In genomic region chr14:24292914-24293313, GRCm38 (mm10) we compare ENCODE assay signal across 49 mouse cellular contexts. TPM values are rescaled to one million over a fixed set of nuclear protein-coding genes. Genes with fewer than 3 reads are reported as not detected.
"Had no signal": no experiment of that assay in that cellular context is flagged by ENCODE, and none has a peak within 500 bp of the region (broad histone marks: within the 10 kb centered on the region; RNA-seq: fewer than 3 reads in every experiment).

Gene E330034G19Rik (plus strand): TSS chr14:24293214.

- H3K4me1 ChIP-seq: heart, embryonic 15.5 days; hindbrain, embryonic 10.5 days; hindbrain, embryonic 12.5 days; hindbrain, embryonic 13.5 days; hindbrain, embryonic 15.5 days; intestine, embryonic 15.5 days; kidney, embryonic 15.5 days had no signal

- H3K27ac ChIP-seq: heart, embryonic 13.5 days; heart, embryonic 15.5 days; hindbrain, embryonic 10.5 days; hindbrain, embryonic 12.5 days; hindbrain, embryonic 13.5 days; hindbrain, embryonic 14.5 days; hindbrain, embryonic 15.5 days; hindbrain, postnatal 0 days; intestine, embryonic 15.5 days; kidney, embryonic 15.5 days; kidney, postnatal 0 days; layer of hippocampus, adult 2 months; left cerebral cortex, adult 2 months had no signal

- H3K36me3 ChIP-seq: heart, embryonic 12.5 days; heart, embryonic 13.5 days; heart, embryonic 15.5 days; hindbrain, embryonic 10.5 days; hindbrain, embryonic 12.5 days; hindbrain, embryonic 13.5 days; hindbrain, embryonic 15.5 days; intestine, embryonic 15.5 days; kidney, embryonic 15.5 days had no signal

- H3K4me3 ChIP-seq: heart, embryonic 12.5 days; heart, embryonic 13.5 days; heart, embryonic 15.5 days; hindbrain, embryonic 10.5 days; hindbrain, embryonic 12.5 days; hindbrain, embryonic 13.5 days; hindbrain, embryonic 15.5 days; intestine, embryonic 15.5 days; kidney, embryonic 15.5 days; layer of hippocampus, adult 2 months; left cerebral cortex, adult 2 months had no signal

- DNase-seq: heart, postnatal 10 days; heart, postnatal 14 days; heart, postnatal 4 days; kidney, adult 11 months; kidney, adult 18-20 months; kidney, adult 2 months; kidney, adult 8-10 months; kidney, adult 9 months; kidney, postnatal 10 days; kidney, postnatal 14 days; kidney, postnatal 25 days; kidney, postnatal 36 days; kidney, postnatal 4 days; layer of hippocampus, adult 9-11 months; layer of hippocampus, postnatal 36 days had no signal

- H3K27me3 ChIP-seq: heart, embryonic 13.5 days; heart, embryonic 15.5 days; hindbrain, embryonic 12.5 days; hindbrain, embryonic 13.5 days; hindbrain, embryonic 15.5 days; intestine, embryonic 15.5 days; kidney, embryonic 15.5 days had no signal

- H3K9me3 ChIP-seq: heart, embryonic 12.5 days; heart, embryonic 13.5 days; heart, embryonic 15.5 days; hindbrain, embryonic 10.5 days; hindbrain, embryonic 12.5 days; hindbrain, embryonic 13.5 days; hindbrain, embryonic 15.5 days; intestine, embryonic 15.5 days; kidney, embryonic 15.5 days had no signal

RNA-seq across cellular contexts. Expression of gene E330034G19Rik, which starts in this region (rescaled TPM):
- total RNA-seq: heart, postnatal 10 days; heart, postnatal 14 days; heart, postnatal 25 days; heart, postnatal 4 days; hematopoietic stem cell, adult 5-6 weeks; hindbrain, postnatal 0 days; layer of hippocampus, adult 18-20 months; layer of hippocampus, adult 2 months; layer of hippocampus, adult 8-10 months; layer of hippocampus, postnatal 10 days; layer of hippocampus, postnatal 14 days; layer of hippocampus, postnatal 36 days; left cerebral cortex, adult 18-20 months; left cerebral cortex, adult 2 months; left cerebral cortex, adult 8-10 months had no signal
- polyA plus RNA-seq: heart, embryonic 11.5 days; heart, embryonic 13.5 days; heart, embryonic 14.5 days; heart, embryonic 15.5 days; heart, embryonic 16.5 days; heart, postnatal 0 days; hindbrain, embryonic 10.5 days; hindbrain, embryonic 11.5 days; hindbrain, embryonic 12.5 days; hindbrain, embryonic 14.5 days; hindbrain, embryonic 15.5 days; inflammation-experienced regulatory T-cells, adult 6 months; intestine, embryonic 14.5 days; intestine, embryonic 15.5 days; intestine, embryonic 16.5 days; intestine, postnatal 0 days; kidney, adult 2 months; kidney, embryonic 14.5 days; kidney, embryonic 15.5 days; kidney, embryonic 16.5 days; kidney, postnatal 0 days; large intestine, adult 2 months had no signal
